1 mouse cellular context compared by ENCODE assay signal in the genomic region with DNA sequence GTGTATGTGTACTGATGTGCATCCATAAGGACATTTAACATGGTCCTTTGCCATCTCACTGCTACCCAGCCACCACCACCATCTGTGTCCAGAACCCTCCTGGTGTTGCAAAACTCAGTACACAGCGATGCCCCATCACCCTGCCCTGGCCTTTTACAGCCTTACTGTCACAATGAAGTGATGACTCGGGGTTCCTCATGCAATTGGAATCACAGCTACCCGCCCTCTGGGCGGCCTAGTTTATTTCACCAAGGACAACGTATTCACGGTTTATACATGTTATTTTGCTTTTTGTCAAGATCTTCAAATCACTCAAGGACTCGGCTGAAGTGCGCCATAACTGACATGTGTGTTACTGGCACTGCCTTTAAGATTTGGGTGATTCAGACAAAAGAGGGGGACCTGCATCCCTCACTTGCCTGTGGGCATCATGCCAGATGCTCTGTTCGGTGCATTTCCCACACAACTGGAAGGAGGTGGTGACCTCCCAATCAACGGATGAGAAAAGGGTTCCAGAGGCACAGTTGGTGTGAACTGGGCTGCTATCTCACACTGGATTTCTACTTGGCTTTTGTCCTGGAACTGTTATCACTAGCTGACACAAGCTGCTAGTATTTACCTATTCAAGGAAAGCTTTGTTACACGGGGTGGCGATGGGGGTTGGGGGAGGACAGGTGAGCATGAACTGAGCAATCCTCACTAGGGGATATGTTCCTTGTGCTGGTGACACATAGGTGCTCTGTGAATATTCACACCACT.
TF ChIP-seq lines count a peak whose summit lies in the region.

No protein-coding gene starts in this region.

TF ChIP-seq in MEL, 35 proteins besides CTCF, POLR2A, EP300 and RAD21 (continued from another document):
- no peak for TF ChIP-seq POLR2AphosphoS5 (IDR thresholded peaks at IDR 0.05; ENCODE audit: borderline replicate concordance, low read depth, low read length)
- TF ChIP-seq ETS1 (IDR thresholded peaks at IDR 0.05; ENCODE audit: low read depth, low read length): peak; percentile 83
- TF ChIP-seq USF1 (IDR thresholded peaks at IDR 0.05; ENCODE audit: low read depth, low read length): no peak
- no peak for TF ChIP-seq HCFC1 (IDR thresholded peaks at IDR 0.05; ENCODE audit: low read depth, low read length)
- TF ChIP-seq UBTF (IDR thresholded peaks at IDR 0.05; ENCODE audit: borderline replicate concordance, insufficient read depth, low read depth, low read length): no peak
- peak; percentile 54 for TF ChIP-seq TAL1 (IDR thresholded peaks at IDR 0.05; ENCODE audit: low read length)
- TF ChIP-seq JUND (IDR thresholded peaks at IDR 0.05; ENCODE audit: low read depth, low read length): no peak
- TF ChIP-seq USF2 (IDR thresholded peaks at IDR 0.05; ENCODE audit: borderline replicate concordance in 1 of 2, insufficient read depth in 1 of 2, low read depth in 1 of 2, low read length in 2 of 2): no peak
- no peak for TF ChIP-seq SMC3 (IDR thresholded peaks at IDR 0.05; ENCODE audit: low read depth, low read length)
- no peak for TF ChIP-seq E2F4 (IDR thresholded peaks at IDR 0.05; ENCODE audit: borderline replicate concordance, low read depth, low read length)
- TF ChIP-seq GATA1 (IDR thresholded peaks at IDR 0.05; ENCODE audit: low read depth, low read length): peak; percentile 87
- TF ChIP-seq MYC (IDR thresholded peaks at IDR 0.05; ENCODE audit: low read depth, low read length): no peak
- TF ChIP-seq RCOR1 (IDR thresholded peaks at IDR 0.05; ENCODE audit: low read depth, low read length): peak; percentile 69; the same call in 1 of the 2 replicates
- no peak for TF ChIP-seq CHD1 (IDR thresholded peaks at IDR 0.05; ENCODE audit: low read depth, low read length)
- no peak for TF ChIP-seq ZC3H11A (IDR thresholded peaks at IDR 0.05; ENCODE audit: low read depth, low read length)
- TF ChIP-seq MEF2A (IDR thresholded peaks at IDR 0.05; ENCODE audit: extremely low read depth, insufficient replicate concordance, low read depth, low read length, poor library complexity, severe bottlenecking): peak; percentile 43; the same call in 1 of the 2 replicates
- no peak for TF ChIP-seq MAX (IDR thresholded peaks at IDR 0.05; ENCODE audit: low read length)
- no peak for TF ChIP-seq NRF1 (IDR thresholded peaks at IDR 0.05; ENCODE audit: insufficient read depth, low read depth, low read length, poor library complexity, severe bottlenecking)
- TF ChIP-seq ELF1 (IDR thresholded peaks at IDR 0.05; ENCODE audit: low read depth, low read length): no peak
- no peak for TF ChIP-seq BHLHE40 (IDR thresholded peaks at IDR 0.05; ENCODE audit: borderline replicate concordance, low read depth, low read length)
- 0 out of 2 replicates have a peak, but pooled peaks have one; percentile 44 for TF ChIP-seq MAZ (IDR thresholded peaks at IDR 0.05; ENCODE audit: low read depth, low read length)
